Mouse (Mus musculus) retina, adult 2 months (tissue): ENCODE measurements around the gene Mlip.
"Not testable (repeated sequence)": the region's sequence is repeated elsewhere in the genome, so short reads cannot be mapped to it uniquely, and the experiment has no call there.

Source experiments
- DNase-seq: peaks from one replicate; pipeline ENCODE4 v3.0.0-alpha.2; 2012; ENCODE audit warnings: low read depth, low spot score

The Mlip gene

GRCm38 (mm10) chr9:77352432-77353175 is at the start of gene Mlip:
Gene Mlip, minus strand, starts transcription at chr9:77352969.
- DNase-seq: no peak

GRCm38 (mm10) chr9:77399801-77400200 is 47.0 kb upstream of the Mlip start:
- DNase-seq: no peak

- DNase-seq: no peak
Measured at GRCm38 (mm10) chr9:77398856-77399631, 46.3 kb upstream of the Mlip start.

GRCm38 (mm10) chr9:77397027-77397426 is 44.3 kb upstream of the Mlip start:
- no peak for DNase-seq

- DNase-seq: no peak
Measured at GRCm38 (mm10) chr9:77391248-77391647, 38.5 kb upstream of the Mlip start.

- no peak for DNase-seq
Measured at GRCm38 (mm10) chr9:77388956-77389355, 36.2 kb upstream of the Mlip start.

GRCm38 (mm10) chr9:77386751-77387150 is 34.0 kb upstream of the Mlip start:
- DNase-seq: no peak

GRCm38 (mm10) chr9:77385611-77386010 is 32.8 kb upstream of the Mlip start:
- DNase-seq: no peak

- no peak for DNase-seq
Measured at GRCm38 (mm10) chr9:77384651-77385050, 31.9 kb upstream of the Mlip start.

GRCm38 (mm10) chr9:77383951-77384350 is 31.2 kb upstream of the Mlip start:
- no peak for DNase-seq

GRCm38 (mm10) chr9:77382514-77382913 is 29.7 kb upstream of the Mlip start:
- no peak for DNase-seq

GRCm38 (mm10) chr9:77381565-77381964 is 28.8 kb upstream of the Mlip start:
- DNase-seq: peak; percentile 28

GRCm38 (mm10) chr9:77379625-77380024 is 26.9 kb upstream of the Mlip start:
- DNase-seq: peak; percentile 13

- DNase-seq: no peak
Measured at GRCm38 (mm10) chr9:77377696-77378095, 24.9 kb upstream of the Mlip start.

GRCm38 (mm10) chr9:77377082-77377481 is 24.3 kb upstream of the Mlip start:
- DNase-seq: no peak

GRCm38 (mm10) chr9:77376561-77376960 is 23.8 kb upstream of the Mlip start:
- no peak for DNase-seq

GRCm38 (mm10) chr9:77370706-77371105 is 17.9 kb upstream of the Mlip start:
- DNase-seq: no peak

- no peak for DNase-seq
Measured at GRCm38 (mm10) chr9:77369262-77369661, 16.5 kb upstream of the Mlip start.

- not testable (repeated sequence) for DNase-seq
Measured at GRCm38 (mm10) chr9:77364681-77365080, 11.9 kb upstream of the Mlip start.

GRCm38 (mm10) chr9:77362906-77363305 is 10.1 kb upstream of the Mlip start:
- DNase-seq: no peak

- DNase-seq: no peak
Measured at GRCm38 (mm10) chr9:77360654-77361053, 7.9 kb upstream of the Mlip start.

GRCm38 (mm10) chr9:77359278-77359973 is 6.7 kb upstream of the Mlip start:
- DNase-seq: no peak
